Mouse (Mus musculus) yolk sac, embryonic 10.5 days (tissue): ENCODE results near the gene Mpdz.
A peak's percentile ranks its signal among the peaks of the same experiment; 100 is the strongest.

Experiments used
- DNase-seq: peaks from one replicate; pipeline ENCODE4 v3.0.0-alpha.2; 2017; ENCODE audit warnings: low spot score

Gene Mpdz

DNA sequence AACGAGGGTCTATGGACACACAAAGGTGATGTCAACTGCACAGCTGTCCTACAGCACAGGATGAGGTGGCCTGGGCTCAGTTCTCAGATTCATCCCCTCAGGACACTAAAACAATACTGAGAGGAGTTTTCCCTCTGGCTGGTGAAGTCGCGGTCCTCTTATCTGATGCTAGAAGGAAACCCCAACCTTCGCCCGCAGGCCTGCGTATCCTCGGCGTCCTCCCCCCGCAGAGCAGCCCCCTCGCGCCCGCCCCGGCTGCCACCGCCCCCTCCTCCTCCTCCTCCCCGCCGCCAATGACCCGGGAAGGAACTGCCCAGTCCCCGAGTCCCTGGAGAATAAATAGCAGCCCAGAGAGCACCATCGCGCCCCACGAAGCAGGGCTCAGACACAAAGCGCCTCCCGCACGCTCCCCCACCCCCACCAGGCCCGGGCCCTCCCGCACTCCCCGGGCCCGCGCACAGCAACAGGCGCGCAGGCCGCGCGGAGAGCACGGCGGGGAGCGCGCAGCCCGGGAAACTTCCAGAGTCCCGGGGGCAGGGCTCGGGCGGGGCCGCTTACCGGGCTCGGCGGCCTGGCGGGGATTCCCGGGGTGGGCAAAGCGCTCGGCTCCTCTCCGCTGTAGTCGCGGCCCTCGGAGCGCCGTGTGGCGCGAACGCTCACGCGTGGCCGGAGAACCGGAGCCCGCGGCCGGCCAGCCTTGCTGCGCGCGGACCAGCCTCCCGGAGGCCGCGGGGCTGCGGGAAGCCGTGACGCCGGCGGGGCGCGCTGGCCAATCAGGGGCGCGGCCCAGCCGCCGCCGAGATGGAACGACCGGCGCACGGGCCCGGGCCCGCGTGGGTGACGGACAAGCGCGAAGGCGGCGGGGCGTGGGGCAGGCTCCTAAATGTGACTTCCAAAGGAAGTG, at the start of gene Mpdz:
Gene Mpdz (minus strand): TSS at position 738 of the 904 bp plus-strand sequence.
- peak; percentile 74 for DNase-seq

DNA sequence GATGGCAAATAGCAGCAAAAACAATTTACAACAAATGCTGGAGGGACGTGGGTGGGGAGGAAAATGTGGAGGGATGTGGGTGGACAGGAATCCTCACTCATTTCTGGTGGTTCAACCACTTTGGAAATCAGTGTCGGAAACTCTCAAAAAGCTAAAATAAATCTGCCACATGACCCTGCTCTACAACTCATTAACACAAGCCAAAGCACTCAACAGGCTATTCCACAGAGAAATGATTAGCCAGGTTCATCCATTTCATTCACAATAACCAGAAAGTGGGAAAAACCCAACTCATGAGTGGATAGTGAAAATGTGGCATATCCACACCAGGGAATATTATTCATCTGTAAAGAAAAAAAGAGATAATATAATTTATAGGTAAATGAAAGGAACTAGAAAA, 47.9 kb upstream of the Mpdz start:
- DNase-seq = no peak

DNA sequence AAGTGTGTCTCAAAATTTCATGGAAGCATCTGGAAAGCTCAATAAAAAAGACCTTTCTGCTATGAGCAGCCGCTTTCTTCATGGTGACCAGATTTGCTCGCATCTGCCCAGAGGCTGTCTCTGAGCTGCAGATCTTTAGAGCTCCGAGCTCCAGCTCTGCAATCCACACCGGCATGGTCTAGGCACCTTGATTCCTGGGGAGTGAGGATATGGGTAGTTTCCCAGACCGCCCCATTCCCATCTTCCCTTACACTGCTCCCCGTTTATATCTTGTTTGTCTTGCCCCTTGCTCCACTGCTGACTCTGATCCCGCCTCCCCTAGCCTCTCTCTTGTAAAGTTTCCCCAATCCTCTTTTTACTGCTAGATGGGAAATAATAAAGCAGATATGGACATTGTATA, 42.0 kb upstream of the Mpdz start:
- DNase-seq = no peak

DNA sequence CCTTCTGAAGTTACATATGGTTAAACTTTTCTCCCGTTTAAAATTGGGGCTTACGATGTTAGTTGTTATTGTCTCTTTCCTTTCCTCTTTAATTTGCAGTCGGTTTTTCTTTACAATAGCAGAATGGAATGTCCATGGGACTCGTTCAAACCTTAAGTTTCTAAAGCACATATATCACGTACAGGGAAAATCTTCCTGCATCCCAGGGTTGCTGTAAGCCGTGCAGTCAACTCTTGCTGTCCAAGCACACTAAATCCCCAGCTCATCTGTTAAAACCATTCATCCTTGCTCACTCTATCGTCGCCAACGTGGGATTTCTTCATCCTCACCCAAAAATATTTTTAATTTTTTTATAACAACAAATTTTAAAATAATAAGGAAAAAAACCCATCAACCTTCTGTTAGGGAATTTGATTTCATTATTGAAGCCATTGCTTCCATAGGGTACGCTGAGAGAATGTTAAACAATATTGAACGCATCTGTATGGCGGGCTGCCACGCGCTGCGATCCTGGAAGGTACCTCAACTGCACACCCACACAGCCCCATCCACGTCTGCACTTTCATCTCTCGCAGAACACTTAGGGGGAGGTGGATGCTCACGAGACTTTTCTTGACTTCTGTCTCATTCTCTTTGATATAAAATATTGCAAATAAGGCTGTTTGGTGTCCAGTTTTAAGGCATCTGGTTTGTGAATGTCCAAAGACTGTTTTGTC, 41.4 kb upstream of the Mpdz start:
- no peak for DNase-seq

DNA sequence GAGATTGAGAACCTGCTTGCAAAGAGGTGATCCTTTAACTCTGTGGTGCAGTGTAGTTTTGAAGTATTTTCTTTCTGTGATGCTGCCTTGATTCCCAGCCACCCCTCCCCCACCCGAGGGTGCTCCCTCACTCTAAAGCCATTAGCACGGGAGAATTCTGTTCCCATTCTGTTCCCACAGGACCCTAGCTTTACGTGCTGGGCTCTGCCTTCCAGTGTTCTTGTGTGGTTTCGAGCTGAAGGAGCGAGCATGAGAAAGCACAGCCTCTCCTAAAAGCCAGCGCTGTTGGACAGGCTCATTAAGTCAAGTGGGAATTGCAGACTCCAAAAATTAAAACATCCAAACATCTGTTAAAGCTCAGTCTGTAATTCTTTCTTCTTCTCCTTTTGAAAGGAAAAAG, 40.5 kb upstream of the Mpdz start:
- no peak for DNase-seq

DNA sequence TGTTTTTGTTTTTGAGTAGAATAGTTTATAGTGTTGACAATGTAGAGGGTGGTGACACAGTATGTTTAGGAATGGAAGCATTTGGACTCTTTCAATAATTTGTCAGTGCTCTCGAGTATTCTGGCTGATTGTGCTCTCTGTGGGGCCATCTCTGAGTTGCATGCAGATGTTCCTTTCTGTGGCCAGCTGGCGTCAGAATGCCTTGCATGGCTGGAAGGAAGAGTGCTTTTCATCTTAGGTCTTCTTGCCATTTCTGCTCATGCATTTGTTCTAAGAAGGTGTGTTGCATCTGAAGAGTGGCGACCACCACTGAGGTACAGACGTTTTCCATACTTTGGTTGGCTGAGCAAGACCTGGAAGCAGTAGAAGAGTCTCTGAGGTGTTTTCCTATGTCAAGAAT, 24.2 kb upstream of the Mpdz start:
- DNase-seq = no peak

DNA sequence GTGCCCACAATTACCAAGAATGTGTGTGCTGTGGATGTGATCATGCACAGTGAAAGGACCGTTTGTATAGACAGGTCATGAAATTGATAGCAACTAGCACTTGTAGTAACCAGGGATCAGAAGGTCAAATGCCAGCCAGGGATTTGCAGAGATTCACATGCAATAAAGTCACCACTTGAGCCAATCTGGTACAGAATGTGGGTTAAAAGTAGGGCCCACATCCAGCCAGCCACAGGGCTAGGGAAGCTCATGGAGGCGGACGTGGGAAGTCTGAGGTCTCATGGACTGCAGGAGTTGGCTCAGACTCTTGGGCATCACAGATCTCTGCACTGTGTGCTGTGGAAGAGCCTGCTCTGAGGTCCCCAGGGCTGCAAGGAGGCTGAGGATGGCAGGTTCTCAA, 22.6 kb upstream of the Mpdz start:
- DNase-seq = no peak

DNA sequence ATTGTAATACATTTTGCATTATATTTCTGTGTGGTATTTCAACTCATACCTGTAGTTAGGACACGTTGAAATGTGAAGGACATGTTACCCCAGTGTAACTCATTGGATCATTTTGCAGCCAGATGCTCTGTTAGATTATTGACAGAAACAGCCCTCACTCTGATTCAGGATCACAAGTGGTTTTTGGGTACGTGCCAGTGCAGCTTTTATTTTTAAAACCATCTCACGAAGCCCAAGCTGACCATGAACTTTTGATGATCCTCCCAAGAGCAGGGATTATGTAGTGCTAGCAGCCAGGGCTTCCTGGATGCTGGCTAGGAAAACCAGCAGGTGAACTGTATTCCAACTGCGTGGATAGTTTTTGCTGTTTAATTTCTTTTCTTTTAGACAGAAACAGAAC, 19.6 kb upstream of the Mpdz start:
- no peak for DNase-seq

DNA sequence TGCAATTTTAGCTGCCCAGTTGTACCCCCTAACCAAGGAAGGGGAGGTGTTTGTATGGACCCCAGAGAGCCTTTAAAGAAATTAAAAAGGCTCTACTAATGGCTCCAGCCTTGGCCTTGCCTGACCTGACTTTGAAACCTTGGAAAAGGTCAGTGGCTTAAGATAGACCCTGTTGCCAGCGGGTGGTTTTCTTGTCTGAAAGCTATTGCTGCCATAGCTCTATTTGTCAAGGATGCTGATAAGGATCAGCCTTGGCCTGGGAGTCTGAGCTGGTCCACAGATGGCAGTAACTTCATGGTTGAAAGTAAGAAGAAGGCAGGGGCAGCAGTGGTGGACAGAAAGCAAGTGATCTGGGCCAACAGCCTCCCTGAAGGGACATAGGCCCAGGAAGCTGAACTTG, 16.3 kb upstream of the Mpdz start:
- no peak for DNase-seq

DNA sequence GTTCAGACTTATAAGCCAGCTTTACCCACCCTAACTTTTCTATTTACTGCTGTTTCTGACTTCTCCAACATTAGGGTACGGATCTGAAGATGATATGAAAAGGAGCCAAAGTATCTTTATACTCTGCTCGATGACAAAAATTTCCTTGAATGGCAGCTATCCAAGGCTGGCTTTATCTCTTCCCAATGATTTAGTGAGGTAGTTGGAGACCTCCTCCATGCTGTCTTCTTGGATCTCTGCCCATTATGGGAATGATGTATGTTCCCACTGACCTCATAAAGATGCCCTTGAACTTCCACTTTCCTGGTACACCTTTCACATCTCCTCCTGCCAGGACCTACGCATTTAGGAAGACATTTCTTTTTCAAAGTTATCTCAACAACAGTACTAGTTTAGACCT, 11.2 kb upstream of the Mpdz start:
- DNase-seq = no peak

DNA sequence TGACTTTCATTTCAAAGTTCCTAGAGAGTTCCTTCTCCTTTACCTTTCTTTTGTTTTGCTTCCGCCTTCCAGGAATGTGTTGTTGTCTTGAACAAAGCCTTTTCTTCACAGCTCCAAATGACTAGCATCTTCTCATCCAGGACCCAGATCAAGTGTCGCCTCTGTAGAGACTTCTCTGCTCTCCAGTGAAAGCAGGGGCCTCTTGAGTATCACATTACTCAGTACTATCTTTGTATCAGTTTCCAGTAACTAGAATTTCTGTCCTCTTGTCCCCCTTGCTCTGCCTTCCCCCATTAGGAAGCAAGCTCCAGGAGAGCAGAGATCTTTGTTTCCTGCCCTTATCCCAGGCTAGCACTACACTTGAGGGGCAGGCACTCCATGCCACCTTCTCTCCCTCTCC, 9.6 kb upstream of the Mpdz start:
- DNase-seq = no peak

DNA sequence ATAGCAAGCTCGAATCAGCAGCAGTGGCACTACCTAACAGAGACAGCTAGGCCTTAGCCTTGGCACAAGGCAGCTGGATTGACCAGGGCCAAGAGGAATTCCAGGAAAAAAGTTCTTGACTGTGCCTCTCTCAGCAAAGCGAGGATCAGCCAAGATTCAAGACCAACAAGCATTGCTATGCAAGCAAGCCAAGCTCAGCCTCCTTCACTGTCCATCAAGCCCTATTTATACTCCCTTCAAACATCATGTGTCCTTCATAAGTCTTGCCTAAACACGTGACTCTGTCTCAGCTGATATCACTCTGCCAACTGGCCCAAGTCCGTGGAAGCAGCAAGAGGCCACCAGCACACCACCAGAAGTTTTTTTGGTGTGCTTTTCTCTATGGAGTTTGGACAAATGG, 6.8 kb upstream of the Mpdz start:
- no peak for DNase-seq

DNA sequence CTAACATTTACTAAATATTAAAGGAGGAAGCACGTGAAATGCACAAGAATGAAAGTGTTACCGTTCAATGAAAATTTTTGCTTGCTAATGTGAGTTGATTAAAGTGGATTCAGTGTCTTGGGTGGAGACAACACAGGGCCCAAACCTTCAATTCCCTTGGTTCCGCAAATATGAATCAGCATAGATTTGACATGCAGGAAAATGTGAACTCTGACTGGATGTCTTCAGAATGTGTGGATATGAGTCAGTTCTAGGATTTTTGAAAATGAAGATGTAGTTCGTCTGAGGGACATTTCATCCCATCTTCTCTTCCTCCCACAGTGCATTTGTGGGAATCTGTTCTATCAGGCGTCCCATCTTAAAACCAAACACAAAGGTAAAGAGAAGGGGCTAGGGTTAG, 951 bp upstream of the Mpdz start:
- no peak for DNase-seq

DNA sequence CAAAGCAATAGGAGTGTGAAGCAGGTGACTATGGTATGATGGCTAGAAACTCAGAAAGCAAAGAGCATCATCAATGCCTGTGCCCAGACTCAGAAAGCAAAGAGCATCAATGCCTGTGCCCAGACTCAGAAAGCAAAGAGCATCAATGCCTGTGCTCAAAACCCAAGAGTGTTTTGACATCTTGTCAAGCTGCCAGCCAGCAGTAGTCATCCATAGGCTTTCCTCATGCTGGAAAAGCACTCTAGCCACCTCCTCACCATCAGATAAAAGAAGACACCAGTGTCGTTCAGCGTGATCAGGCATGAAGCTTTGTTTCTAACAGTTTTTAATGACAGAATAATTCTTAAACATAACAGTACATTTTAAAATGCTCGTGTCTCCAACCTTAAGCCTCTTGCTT, 8.7 kb downstream of the Mpdz start:
- DNase-seq = no peak

DNA sequence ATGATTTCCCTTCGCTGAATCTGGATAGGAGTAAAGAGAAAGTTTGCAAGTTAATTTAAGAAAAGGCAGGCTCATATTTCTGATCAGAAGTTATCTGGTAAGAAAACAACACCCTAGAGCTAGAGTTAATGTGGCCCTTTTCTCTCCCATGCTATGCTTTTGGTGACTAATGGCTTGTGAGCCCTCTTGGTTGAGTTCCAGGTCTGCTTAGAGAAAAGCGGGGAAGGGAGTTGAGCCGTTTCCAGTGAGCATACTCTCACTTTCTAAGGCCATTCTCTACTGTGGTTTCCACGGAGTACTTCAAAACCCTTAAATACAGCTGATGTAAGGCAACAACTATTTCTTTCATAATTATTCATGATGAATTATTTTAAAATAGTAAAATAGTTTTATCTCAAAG, 11.8 kb downstream of the Mpdz start:
- DNase-seq = no peak

DNA sequence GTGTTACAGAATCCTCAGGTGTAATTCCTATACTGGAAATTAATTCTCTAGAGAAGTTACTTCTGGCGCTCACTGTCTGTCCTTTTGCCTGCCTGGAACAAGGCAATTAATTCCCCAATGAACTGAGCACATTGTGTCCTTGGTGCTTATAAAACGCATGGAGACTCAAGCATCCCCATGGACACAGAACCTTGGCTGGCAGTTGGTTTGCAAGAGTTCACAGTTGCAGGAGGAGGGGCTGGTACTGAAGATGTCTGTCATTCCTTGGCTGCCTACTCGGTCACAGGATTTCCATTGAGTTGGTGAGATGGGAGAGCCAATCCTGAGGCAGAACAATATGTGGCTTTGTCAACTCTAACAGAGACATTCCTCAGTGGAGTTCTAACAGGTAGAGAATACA, 12.5 kb downstream of the Mpdz start:
- DNase-seq = no peak

DNA sequence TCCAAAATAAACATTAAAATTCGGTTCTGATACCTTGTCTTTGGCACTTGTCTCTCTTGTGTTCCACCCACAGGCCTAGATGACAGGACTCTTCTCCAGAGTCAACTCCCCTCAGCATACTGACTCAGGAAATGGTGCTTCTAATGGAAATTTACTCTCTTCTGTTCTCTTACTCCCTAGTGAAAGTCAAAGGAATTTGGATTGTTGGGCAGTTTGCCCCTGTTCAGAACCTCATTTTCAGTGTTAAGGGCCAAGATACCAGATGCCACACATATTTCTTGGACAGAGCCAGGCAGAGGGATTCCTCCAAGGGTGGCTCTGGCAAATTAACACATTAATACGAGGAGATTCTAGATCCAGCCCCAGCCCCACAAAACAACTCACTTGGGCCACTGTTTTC, 12.9 kb downstream of the Mpdz start:
- DNase-seq = no peak

DNA sequence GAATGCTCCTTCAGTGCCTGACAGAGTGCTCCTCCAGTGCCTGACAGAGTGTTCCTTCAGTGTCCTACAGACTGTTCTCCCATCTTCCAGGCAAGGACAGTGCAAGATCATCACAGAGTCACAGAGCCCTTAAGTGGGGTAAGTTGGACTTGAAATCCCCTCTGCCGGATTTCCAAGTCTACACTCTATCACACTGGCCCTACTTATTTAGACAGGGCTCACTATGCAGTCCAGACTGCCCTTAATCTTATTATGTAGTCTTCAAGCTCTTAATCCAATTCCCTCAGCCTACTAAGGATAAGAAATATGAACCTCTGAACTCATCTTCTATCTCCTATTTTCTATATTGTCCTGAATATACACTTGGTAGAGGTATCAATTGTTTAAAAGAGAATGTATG, 19.1 kb downstream of the Mpdz start:
- DNase-seq = no peak

DNA sequence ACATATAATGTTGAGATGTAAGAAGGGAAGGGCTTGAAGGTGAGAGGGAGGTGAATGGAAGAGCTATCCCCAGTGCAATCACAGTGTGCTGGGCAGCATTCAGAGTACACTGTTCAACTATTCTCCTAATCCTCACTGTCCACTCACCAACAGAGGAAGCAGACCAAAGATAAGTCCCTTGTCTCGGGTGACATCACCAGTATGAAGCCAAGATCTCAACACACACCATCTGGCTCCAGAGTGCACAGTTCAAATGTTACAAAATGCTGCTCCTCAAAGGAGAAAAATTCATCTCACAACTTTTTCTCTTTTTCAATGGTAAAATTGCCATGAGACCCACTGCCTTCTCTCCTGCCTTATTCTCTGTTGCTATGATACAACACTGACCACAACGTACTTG, 21.0 kb downstream of the Mpdz start:
- no peak for DNase-seq

DNA sequence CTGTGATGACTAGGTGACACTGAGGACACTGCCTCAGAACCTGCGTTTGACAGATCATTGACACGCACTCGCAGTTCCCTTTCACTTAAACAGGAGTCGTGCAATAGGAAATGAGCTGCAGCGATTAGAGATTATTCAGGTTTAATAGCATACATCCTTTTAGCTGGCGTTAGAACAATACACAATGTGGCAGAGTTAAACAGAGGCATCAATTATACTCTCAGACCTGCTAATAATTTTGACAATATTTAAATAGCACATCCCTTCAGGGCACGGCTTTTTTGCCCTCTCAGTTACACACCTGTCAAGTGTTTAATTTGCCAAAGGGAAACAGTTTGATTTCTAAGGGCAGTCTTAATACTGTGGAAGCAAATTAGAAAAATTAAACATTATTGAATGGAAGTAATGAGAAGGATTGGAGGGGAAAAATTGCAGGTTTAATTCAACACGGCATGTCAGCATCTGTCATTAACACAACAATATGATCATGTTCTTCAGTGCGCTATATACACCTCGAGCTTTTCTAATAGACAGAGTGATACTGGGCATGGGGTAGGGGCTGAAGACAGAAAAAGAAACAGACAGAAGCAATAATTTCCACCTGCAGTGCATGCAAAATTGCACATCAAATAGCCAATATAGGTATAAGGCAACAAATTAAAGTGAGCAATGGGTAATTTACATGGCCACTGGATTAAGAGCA, 27.1 kb downstream of the Mpdz start:
- DNase-seq = no peak

DNA sequence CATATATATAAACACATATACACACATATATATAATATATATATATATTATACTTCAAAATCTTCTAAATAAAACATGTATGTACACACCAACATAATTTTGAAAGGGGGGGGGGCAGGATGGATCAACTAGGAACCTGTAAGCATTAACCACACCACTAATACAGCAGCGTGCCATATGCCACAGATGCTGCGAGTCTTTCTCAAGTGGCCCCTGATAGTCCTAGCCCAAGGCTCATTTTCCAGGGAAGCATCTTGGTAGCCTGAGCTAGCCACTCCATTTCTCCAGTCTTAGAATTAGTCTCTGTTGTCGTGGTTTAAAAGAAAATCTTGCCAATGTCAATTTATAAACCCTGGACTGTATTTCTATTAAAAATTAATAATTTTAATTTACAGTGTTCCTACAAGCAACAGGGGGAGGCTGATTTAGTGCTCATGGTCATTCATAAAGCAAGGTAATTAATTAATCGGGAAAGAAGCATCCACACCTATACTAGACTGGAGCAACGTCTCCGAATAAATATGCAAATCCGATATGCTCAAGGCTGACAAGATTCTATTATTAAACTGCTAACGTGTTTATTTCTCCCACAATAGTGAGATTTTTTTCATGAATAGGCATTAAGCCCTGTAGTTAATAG, 27.8 kb downstream of the Mpdz start:
- DNase-seq = no peak

DNA sequence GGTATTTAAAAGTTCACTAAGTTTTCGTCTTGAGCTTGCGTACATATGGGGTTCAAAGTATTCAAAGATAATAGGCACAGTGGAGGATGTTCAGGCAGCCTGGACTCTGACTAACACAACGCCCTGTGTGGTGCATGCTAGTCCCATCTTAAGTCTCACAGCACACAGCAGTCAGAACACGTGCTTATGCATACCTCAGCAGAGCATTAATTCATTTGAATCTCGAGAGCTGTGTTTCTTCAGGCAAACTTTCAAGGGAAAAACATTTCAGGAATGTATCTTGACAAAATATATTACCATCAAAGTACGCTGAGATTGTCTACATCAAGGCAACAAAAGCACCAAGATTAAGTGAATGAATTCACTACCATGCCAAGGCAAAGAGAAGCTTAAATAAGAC, 45.7 kb downstream of the Mpdz start:
- no peak for DNase-seq

DNA sequence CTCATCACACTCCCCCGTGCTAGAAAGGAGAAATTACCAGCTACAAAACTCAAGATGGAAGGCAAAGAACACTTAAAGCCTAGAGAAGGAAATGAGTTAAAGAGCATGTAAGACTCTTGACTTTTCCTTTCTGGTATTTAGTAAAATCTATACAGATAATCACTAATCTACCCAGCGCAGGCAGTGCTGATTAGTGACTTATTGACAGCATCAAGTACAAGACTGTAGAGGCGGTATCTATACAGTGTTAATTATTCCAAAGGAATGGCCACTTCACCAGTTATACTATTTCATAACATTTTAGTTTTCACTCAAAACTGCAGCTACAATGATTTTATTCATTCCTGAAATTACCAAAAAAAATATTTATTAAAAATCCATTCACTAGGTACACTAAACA, 49.7 kb downstream of the Mpdz start:
- no peak for DNase-seq
